Mouse (Mus musculus): Measurements from ENCODE around the gene Cox8b. TPM values are rescaled to one million over a fixed set of nuclear protein-coding genes. Genes with fewer than 3 reads are reported as not detected.

The Cox8b gene
- 12.1 and 40.0 TPM in 2 replicates for polyA plus RNA-seq (2012; rRNA removed)

- no peak for DNase-seq (ENCODE audit: low read depth)
These were observed at the start of gene Cox8b for GRCm38 (mm10) chr7:140900220-140900619. Cox8b (minus strand) TSS chr7:140900446.

GRCm38 (mm10) chr7:140949255-140949654, 49.0 kb upstream of the Cox8b start:
- no peak for DNase-seq (ENCODE audit: low read depth)

GRCm38 (mm10) chr7:140948161-140948560, 47.9 kb upstream of the Cox8b start:
- no peak for DNase-seq (ENCODE audit: low read depth)

GRCm38 (mm10) chr7:140946980-140947379, 46.7 kb upstream of the Cox8b start:
- DNase-seq (ENCODE audit: low read depth), result no peak

GRCm38 (mm10) chr7:140946311-140946710, 46.1 kb upstream of the Cox8b start:
- no peak for DNase-seq (ENCODE audit: low read depth)

- no peak for DNase-seq (ENCODE audit: low read depth)
These were observed 45.0 kb upstream of the Cox8b start for GRCm38 (mm10) chr7:140945247-140945646.

DNA sequence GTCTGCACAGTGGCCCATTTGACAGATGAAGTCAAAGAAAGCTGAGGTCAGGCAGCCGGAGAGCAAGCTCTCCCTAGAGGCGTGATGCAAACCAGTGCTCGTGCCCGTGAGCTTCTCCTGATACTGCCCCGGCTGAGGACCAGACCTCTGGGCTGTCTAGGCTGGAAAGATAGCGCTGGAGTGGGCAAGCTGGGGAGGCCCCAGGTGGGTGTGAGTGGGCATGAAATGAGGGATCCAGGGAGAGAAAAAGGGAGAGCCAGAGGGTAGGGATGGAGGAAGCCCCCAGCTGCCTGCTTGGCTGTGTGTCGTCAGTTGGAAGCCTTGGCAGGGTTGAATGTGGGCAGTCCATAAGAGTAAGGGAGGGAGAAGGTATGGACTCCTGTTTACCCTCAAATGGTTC, 44.0 kb upstream of the Cox8b start:
- DNase-seq (ENCODE audit: low read depth), result no peak

DNA sequence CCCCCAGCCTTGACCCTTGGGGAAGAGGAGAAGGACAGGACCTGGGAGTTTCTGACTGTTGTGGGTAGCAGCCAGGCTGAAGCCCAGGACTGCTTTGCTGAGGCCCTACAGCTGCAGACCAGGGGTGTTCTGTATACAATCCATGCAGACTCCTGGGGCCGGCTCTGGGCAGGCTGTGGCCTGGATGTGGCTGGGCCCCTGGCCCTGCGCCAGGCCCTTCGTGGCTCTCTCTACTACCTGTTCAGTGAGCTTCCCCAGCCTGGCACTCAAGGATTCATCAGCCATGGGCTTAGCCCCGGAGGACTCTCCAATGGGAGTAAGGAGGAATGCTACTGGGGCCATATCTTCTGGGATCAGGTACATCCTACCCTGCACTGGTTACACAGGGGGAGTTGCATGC, 43.1 kb upstream of the Cox8b start:
- no peak for DNase-seq (ENCODE audit: low read depth)

DNA sequence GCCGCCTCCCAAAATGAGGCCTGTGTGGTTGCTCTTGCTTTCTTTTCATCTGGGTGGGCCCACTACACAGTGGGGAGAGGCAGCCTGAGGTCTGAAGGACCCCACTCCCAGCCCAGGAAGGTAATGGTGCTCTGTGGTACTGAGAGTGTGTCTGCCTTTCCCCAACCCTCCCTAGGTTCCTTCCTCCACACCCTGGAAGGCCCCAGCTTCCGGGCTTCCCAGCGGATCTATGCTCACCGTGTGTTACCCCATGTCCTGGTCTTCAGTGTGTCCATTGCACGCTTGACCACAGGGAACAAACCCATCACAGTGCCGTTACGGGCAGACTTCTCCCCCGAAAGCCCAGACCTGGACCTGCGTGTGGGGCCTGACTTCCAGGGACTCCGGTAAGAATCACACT, 42.6 kb upstream of the Cox8b start:
- DNase-seq (ENCODE audit: low read depth), result no peak

GRCm38 (mm10) chr7:140942341-140942740, 42.1 kb upstream of the Cox8b start:
- DNase-seq (ENCODE audit: low read depth), result no peak

GRCm38 (mm10) chr7:140941222-140942051, 41.2 kb upstream of the Cox8b start, which contains the start of gene Pgghg:
Pgghg (plus strand) TSS chr7:140941391.
- peak; percentile 59 for DNase-seq (ENCODE audit: low read depth)

GRCm38 (mm10) chr7:140939669-140940171, 39.5 kb upstream of the Cox8b start:
- DNase-seq (ENCODE audit: low read depth), result no peak

- DNase-seq (ENCODE audit: low read depth), result no peak
These were observed 38.6 kb upstream of the Cox8b start for GRCm38 (mm10) chr7:140938896-140939295.

DNA sequence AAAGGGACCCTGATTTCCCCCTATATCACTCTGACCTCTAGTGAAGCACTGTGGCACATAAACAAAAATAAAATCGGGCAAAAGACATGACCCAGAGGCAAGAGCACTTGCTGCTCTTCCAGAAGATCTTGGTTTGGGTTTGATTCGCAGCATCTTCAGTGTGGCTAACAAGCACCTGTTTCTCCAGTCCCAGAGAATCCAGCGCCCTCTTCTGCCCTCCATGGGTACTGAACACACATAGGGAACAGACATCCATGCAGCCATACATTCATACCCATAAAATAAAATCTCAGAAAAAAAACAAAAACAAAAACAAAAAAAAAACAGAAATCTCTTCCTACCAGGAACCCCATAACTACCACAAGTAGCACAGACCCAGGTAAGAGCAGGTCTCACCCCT, 38.2 kb upstream of the Cox8b start:
- DNase-seq (ENCODE audit: low read depth), result no peak

DNA sequence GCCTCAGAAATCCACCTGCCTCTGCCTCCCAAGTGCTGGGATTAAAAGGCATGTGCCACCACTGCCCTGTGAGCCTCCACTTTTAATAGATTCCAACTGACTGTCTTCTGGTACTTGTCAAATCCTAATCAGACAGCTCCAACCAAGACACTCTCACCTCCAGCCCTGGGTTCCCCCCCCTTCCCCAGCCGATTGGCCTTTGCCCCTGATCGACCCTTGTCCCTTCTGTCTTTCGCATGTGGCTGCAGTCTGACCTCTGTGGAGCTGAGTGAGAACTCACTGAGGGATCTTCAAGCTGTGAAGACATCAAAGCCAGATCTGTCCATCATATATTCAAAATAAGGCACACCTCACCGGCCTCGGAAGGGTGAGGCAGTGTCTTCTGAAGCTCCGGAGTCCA, 26.9 kb upstream of the Cox8b start:
- no peak for DNase-seq (ENCODE audit: low read depth)

- DNase-seq (ENCODE audit: low read depth), result no peak
These were observed 23.0 kb upstream of the Cox8b start for GRCm38 (mm10) chr7:140923070-140923775.

DNA sequence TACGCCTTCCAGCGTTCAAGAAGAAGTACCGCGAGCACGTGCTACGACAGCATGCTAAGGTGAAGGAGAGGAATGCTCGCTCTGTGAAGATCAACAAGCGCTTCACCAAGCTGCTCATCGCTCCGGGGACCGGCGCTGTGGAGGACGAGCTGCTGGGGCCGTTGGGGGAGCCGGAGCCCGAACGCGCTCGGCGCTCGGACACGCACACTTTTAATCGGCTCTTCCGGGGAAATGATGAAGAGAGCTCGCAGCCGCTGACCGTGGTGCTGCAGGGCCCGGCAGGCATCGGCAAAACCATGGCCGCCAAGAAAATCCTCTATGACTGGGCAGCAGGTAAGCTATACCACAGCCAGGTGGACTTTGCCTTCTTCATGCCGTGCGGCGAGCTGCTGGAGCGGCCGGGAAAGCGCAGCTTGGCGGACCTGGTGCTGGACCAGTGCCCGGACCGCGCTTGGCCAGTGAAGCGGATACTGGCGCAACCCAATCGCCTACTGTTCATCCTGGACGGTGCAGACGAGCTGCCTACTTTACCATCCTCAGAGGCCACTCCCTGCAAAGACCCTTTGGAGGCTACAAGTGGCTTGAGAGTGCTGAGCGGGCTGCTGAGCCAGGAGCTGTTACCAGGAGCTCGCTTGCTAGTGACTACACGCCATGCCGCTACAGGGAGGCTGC, 22.3 kb upstream of the Cox8b start:
- DNase-seq (ENCODE audit: low read depth), result no peak

GRCm38 (mm10) chr7:140921225-140921975, 21.2 kb upstream of the Cox8b start:
- DNase-seq (ENCODE audit: low read depth), result no peak

GRCm38 (mm10) chr7:140920418-140921029, 20.3 kb upstream of the Cox8b start, which contains the start of gene Nlrp6:
Nlrp6 (plus strand) TSS chr7:140920902.
- no peak for DNase-seq (ENCODE audit: low read depth)

GRCm38 (mm10) chr7:140919911-140920310, 19.7 kb upstream of the Cox8b start:
- no peak for DNase-seq (ENCODE audit: low read depth)

Data from gonadal fat pad, adult 2 months (tissue).